Mouse (Mus musculus) intestine, embryonic 15.5 days (tissue): ENCODE measurements at regions not wholly inside any gene's neighbourhood (a gene's known extent, or its start where the extent isn't known, plus 50 kb on each side); places are given as distances from the start of the nearest gene placed in this dataset.

ENCODE experiments used
- ATAC-seq: fragments of 200-750 bp; cut with Nextera tagmentation; 2 replicates; pipeline ENCODE4 v1.8.0; 2017; ENCODE audit warnings: moderate TSS enrichment, moderate library complexity
- H3K27ac ChIP-seq: fragments of 300-500 bp; sonication (generic); 2 replicates; pipeline ENCODE4 v1.5.1; 2015; ENCODE audit warnings: mild to moderate bottlenecking, inconsistent platforms
- H3K27me3 ChIP-seq: fragments of 300-500 bp; sonication (generic); replicated peaks from 2 replicates; pipeline ENCODE4 v1.6.1; 2015; ENCODE audit warnings: inconsistent platforms
- H3K36me3 ChIP-seq: fragments of 300-500 bp; sonication (generic); 2 replicates; pipeline ENCODE4 v1.6.1; 2015; ENCODE audit warnings: inconsistent platforms
- H3K4me1 ChIP-seq: fragments of 300-500 bp; sonication (generic); replicated peaks from 2 replicates; pipeline ENCODE4 v1.6.1; 2015; ENCODE audit warnings: inconsistent platforms
- H3K4me2 ChIP-seq: fragments of 300-500 bp; sonication (generic); replicated peaks from 2 replicates; pipeline ENCODE4 v1.6.1; 2015; ENCODE audit warnings: mild to moderate bottlenecking, inconsistent platforms
- H3K4me3 ChIP-seq: fragments of 300-500 bp; sonication (generic); replicated peaks from 2 replicates; pipeline ENCODE4 v1.5.1; 2015; ENCODE audit warnings: inconsistent platforms
- H3K9ac ChIP-seq: fragments of 300-500 bp; sonication (generic); 2 replicates; pipeline ENCODE4 v1.6.1; 2015; ENCODE audit warnings: inconsistent platforms
- H3K9me3 ChIP-seq: fragments of 300-500 bp; sonication (generic); 2 replicates; pipeline ENCODE4 v1.6.1; 2016; ENCODE audit warnings: inconsistent platforms
- WGBS: fragments of 180-500 bp; shearing (Covaris S2); methylation state at CpG from one replicate; pipeline ENCODE4 v1.1.7; 2015; 5-methylcytosine and 5-hydroxymethylcytosine counted together

DNA sequence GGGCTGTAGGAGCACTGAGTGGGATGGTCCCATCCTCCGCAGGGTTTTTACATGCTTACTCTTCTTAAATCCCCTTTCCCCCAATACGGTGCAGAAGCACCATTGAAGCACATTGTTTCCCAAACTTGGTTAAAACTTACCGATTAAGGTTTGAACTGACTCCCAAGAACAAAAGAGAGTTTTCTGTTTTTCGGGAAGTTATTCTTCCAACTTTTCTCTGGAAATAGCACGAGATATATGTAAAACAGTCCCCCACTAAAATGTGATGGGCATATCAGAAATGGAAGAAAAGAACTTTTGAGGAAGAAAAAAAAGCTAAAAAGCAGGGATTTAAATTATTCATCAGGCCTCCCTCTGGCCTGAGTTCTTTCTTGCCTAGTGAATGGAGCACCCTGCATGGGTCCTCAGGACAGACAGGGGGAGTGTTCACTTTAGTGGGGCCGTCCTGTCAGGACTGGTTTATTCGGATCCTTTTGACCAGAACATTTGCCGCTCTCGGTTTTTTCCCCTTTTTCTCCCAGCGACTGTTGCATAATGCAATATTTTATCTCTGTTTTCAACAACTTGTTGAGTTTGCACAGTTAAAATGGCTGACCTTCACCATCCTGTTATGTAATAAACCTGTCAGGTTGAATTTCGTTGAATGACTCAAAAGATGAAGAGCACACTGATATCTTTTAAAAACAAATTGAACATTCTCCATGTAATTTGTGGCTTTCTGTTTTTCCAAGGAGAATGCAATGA is 187.4 kb upstream of the Dnajc24 start:
- Histone ChIP-seq H3K4me3 (no peak overlapping the region), H3K4me1 (peaks cover 4% of the 10 kb centered on the region; the same call in 1 of the 2 replicates), H3K9ac (no peak overlapping the region), H3K9me3 (no peaks in the 10 kb centered on the region), H3K36me3 (no peaks in the 10 kb centered on the region), H3K4me2 (no peak overlapping the region), H3K27ac (no peak overlapping the region), H3K27me3 (no peaks in the 10 kb centered on the region)
- no peak for ATAC-seq
- 41% methylated on average over 11 of the region's 11 CpGs for WGBS

DNA sequence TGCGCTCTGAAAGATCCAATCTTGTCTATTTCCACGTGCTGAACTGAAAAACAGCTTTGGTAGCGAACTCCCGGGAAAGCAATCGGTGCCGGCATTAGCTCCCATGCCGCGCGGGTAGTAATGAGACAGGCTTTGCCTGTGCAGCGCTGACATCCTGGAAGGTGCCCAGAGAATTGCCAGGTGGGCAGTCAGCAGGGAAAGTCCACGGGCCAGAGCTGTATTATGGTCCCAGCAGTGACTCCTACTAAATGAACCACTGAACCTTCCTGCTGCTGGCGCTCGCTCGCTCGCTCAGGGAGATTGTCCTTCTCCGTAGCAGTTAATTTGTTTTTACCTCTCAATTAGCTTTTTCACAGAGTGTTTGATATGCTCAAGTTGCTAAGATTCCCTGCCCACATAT is 180.3 kb upstream of the Dnajc24 start:
- Histone ChIP-seq H3K27ac (no peak overlapping the region), H3K4me3 (no peak overlapping the region), H3K9me3 (no peaks in the 10 kb centered on the region), H3K4me1 (no peaks in the 10 kb centered on the region), H3K9ac (no peak overlapping the region), H3K4me2 (no peak overlapping the region), H3K27me3 (no peaks in the 10 kb centered on the region), H3K36me3 (no peaks in the 10 kb centered on the region)
- no peak for ATAC-seq
- 70% methylated on average over 16 of the region's 16 CpGs for WGBS

- no peak overlapping the region for H3K27ac ChIP-seq
- no peaks in the 10 kb centered on the region for H3K27me3 ChIP-seq
- no peak overlapping the region for H3K9ac ChIP-seq
- H3K9me3 ChIP-seq: no peaks in the 10 kb centered on the region
- no peak for ATAC-seq
- WGBS: 10% methylated on average over 9 of the region's 10 CpGs
- no peak overlapping the region for H3K4me2 ChIP-seq
- H3K36me3 ChIP-seq: no peaks in the 10 kb centered on the region
- H3K4me3 ChIP-seq: no peak overlapping the region
- no peaks in the 10 kb centered on the region for H3K4me1 ChIP-seq
These were observed 178.7 kb upstream of the Dnajc24 start for GRCm38 (mm10) chr2:106182051-106182450.

DNA sequence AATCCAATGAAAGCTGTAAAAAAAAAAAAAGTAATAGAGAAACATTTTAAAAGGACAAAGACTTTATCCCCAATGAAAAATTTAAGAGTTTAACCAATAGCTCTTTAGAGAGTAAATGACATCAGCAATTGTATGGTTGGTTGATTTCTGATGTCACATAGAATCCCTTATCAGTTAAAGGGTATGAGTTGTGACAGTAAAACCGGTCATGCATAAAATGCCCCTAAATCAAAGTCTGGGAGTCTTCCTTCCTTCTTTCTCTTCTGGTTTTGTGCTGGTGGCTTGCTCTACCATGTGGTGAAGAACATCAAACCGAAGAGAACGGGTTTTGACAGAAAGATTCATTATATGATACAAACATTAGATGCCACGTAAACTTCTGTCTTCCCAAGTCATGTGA is 159.3 kb upstream of the Dnajc24 start:
- no peaks in the 10 kb centered on the region for H3K36me3 ChIP-seq
- no peak overlapping the region for H3K27ac ChIP-seq
- no peaks in the 10 kb centered on the region for H3K4me1 ChIP-seq
- no peak overlapping the region for H3K4me3 ChIP-seq
- ATAC-seq: no peak
- H3K27me3 ChIP-seq: no peaks in the 10 kb centered on the region
- 79% methylated on average over 4 of the region's 4 CpGs for WGBS
- no peak overlapping the region for H3K9ac ChIP-seq
- H3K4me2 ChIP-seq: no peak overlapping the region
- H3K9me3 ChIP-seq: no peaks in the 10 kb centered on the region

GRCm38 (mm10) chr2:106161877-106162276 is 158.5 kb upstream of the Dnajc24 start:
- WGBS: 85% methylated on average over 5 of the region's 5 CpGs
- Histone ChIP-seq H3K36me3 (no peaks in the 10 kb centered on the region), H3K4me2 (no peak overlapping the region), H3K9me3 (no peaks in the 10 kb centered on the region), H3K4me1 (no peaks in the 10 kb centered on the region), H3K4me3 (no peak overlapping the region), H3K27ac (no peak overlapping the region), H3K27me3 (no peaks in the 10 kb centered on the region), H3K9ac (no peak overlapping the region)
- no peak for ATAC-seq

GRCm38 (mm10) chr2:106149701-106150100 is 146.4 kb upstream of the Dnajc24 start:
- H3K4me2 ChIP-seq: no peak overlapping the region
- no peak overlapping the region for H3K4me3 ChIP-seq
- 45% methylated on average over 3 of the region's 3 CpGs for WGBS
- no peaks in the 10 kb centered on the region for H3K9me3 ChIP-seq
- no peaks in the 10 kb centered on the region for H3K27me3 ChIP-seq
- no peak for ATAC-seq
- no peak overlapping the region for H3K9ac ChIP-seq
- no peak overlapping the region for H3K27ac ChIP-seq
- H3K36me3 ChIP-seq: no peaks in the 10 kb centered on the region
- H3K4me1 ChIP-seq: no peaks in the 10 kb centered on the region

GRCm38 (mm10) chr2:106140931-106141330 is 137.6 kb upstream of the Dnajc24 start:
- no peak overlapping the region for H3K27ac ChIP-seq
- H3K9me3 ChIP-seq: no peaks in the 10 kb centered on the region
- no peak overlapping the region for H3K4me2 ChIP-seq
- WGBS: 91% methylated on average over 5 of the region's 5 CpGs
- H3K36me3 ChIP-seq: no peaks in the 10 kb centered on the region
- no peak overlapping the region for H3K9ac ChIP-seq
- no peaks in the 10 kb centered on the region for H3K27me3 ChIP-seq
- H3K4me1 ChIP-seq: no peaks in the 10 kb centered on the region
- no peak for ATAC-seq
- no peak overlapping the region for H3K4me3 ChIP-seq

- WGBS: 85% methylated on average over 2 of the region's 2 CpGs
- no peaks in the 10 kb centered on the region for H3K36me3 ChIP-seq
- H3K4me3 ChIP-seq: no peak overlapping the region
- H3K27me3 ChIP-seq: no peaks in the 10 kb centered on the region
- H3K27ac ChIP-seq: no peak overlapping the region
- H3K4me2 ChIP-seq: no peak overlapping the region
- no peaks in the 10 kb centered on the region for H3K9me3 ChIP-seq
- ATAC-seq: no peak
- no peaks in the 10 kb centered on the region for H3K4me1 ChIP-seq
- no peak overlapping the region for H3K9ac ChIP-seq
These were observed 97.7 kb upstream of the Dnajc24 start for GRCm38 (mm10) chr2:106101002-106101401.

- H3K27ac ChIP-seq: no peak overlapping the region
- 61% methylated on average over 8 of the region's 8 CpGs for WGBS
These were observed 82.8 kb upstream of the Dnajc24 start for GRCm38 (mm10) chr2:106086121-106086520.

GRCm38 (mm10) chr2:106083801-106084800 is 80.8 kb upstream of the Dnajc24 start:
- no peak overlapping the region for H3K4me3 ChIP-seq
- no peak overlapping the region for H3K4me2 ChIP-seq
- no peaks in the 10 kb centered on the region for H3K36me3 ChIP-seq
- no peaks in the 10 kb centered on the region for H3K4me1 ChIP-seq
- ATAC-seq: no peak
- H3K27ac ChIP-seq: no peak overlapping the region
- H3K9me3 ChIP-seq: no peaks in the 10 kb centered on the region
- H3K27me3 ChIP-seq: no peaks in the 10 kb centered on the region
- H3K9ac ChIP-seq: no peak overlapping the region
- WGBS: 45% methylated on average over 11 of the region's 11 CpGs

More at GRCm38 (mm10) chr2:106086121-106086520, 82.8 kb upstream of the Dnajc24 start:
- no peaks in the 10 kb centered on the region for H3K27me3 ChIP-seq
- H3K9ac ChIP-seq: no peak overlapping the region
- no peak overlapping the region for H3K4me3 ChIP-seq
- no peak overlapping the region for H3K4me2 ChIP-seq
- no peaks in the 10 kb centered on the region for H3K9me3 ChIP-seq
- no peak for ATAC-seq
- H3K36me3 ChIP-seq: no peaks in the 10 kb centered on the region
- H3K4me1 ChIP-seq: no peaks in the 10 kb centered on the region

GRCm38 (mm10) chr2:106083001-106083400 is 79.7 kb upstream of the Dnajc24 start:
- Histone ChIP-seq H3K4me2 (no peak overlapping the region), H3K9me3 (no peaks in the 10 kb centered on the region), H3K36me3 (no peaks in the 10 kb centered on the region), H3K4me1 (no peaks in the 10 kb centered on the region), H3K4me3 (no peak overlapping the region), H3K9ac (no peak overlapping the region), H3K27ac (no peak overlapping the region), H3K27me3 (no peaks in the 10 kb centered on the region)
- ATAC-seq: no peak
- WGBS: 65% methylated on average over 8 of the region's 8 CpGs

DNA sequence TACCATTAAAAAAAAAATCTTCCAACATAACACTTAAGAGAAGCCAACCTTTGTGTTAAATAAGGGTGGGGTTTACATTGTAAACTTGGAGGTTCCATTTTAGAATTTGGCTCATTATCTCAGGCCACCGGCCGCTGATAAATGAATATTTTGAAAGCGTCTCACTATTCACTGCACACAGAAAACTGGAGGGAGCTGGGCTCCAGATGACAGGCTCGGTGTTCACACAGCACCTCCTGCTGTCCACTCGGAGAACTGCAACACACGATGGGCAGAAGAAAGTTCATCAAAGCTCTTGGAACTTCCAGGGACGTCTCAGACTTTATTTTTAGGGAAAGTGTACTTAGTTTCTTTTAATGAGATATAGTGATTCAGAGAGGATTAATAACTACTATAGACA is 78.6 kb upstream of the Dnajc24 start:
- H3K9ac ChIP-seq: no peak overlapping the region
- no peak overlapping the region for H3K4me2 ChIP-seq
- H3K4me3 ChIP-seq: no peak overlapping the region
- no peaks in the 10 kb centered on the region for H3K4me1 ChIP-seq
- no peak overlapping the region for H3K27ac ChIP-seq
- no peaks in the 10 kb centered on the region for H3K9me3 ChIP-seq
- no peaks in the 10 kb centered on the region for H3K36me3 ChIP-seq
- H3K27me3 ChIP-seq: no peaks in the 10 kb centered on the region
- ATAC-seq: no peak
- WGBS: 4% methylated on average over 7 of the region's 7 CpGs
